Mouse (Mus musculus) brain, embryonic 18.5 days (tissue): ENCODE data around the gene Tgif1.

Experiments
- DNase-seq: peaks from one replicate; pipeline ENCODE4 v3.0.0-alpha.2; 2012; ENCODE audit warnings: low read depth, low spot score

Gene Tgif1

DNA sequence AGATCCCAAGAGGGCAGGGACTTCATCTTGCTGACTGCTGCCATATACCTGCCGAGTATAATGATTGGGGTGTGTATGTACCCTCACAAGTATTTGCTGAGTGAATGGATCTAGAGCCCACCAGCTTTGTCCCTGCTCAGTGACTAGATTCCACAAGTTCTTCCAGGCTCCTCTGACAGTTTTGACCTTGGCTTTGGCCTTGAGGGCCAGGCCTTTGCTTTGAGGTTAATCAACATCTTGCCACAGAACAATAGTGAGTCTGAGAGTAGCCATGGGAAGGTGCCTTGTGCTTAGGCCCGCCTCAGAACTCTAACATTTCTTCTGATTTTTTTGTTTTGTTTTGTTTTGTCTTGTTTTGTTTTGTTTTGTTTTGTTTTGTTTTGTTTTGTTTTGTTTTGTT, 46.7 kb downstream of the Tgif1 start:
- no peak for DNase-seq

DNA sequence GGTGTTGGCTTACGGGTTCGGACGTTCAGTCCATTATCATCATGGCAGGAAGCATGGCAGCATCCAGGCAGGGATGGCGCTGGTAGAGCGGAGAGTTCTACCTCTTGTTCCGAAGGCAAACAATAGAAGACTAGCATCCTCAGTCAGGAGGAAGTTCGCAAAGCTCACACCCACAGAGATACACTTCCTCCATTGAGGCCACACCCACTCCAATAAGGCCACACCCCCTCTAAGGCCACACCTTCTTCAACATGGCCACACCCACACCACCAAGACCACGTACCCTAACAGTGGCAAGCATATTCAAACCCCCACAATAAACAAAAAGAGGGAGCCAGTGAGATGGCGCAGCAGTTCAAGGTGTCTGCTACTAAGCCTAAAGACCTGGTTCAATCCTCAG, 47.5 kb downstream of the Tgif1 start:
- no peak for DNase-seq

DNA sequence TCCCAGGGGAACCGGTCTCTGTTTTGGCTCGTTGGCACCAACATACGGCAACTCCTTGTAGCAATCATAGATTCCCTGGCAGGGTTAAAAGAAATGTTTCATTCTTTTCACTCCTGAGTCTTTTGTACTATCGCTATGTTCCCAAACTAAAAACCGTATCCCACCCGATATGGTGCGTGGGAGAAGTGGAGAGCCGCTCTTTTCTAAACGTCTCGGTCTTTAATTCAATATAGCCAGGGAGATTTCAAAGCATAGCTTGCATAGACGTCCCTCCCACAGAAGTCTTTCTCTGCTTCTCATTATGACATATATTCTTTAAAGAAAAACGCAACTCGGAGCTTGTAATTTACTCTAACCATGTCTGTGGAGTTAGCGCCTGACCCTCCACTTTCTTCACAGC, 51.3 kb downstream of the Tgif1 start:
- no peak for DNase-seq

DNA sequence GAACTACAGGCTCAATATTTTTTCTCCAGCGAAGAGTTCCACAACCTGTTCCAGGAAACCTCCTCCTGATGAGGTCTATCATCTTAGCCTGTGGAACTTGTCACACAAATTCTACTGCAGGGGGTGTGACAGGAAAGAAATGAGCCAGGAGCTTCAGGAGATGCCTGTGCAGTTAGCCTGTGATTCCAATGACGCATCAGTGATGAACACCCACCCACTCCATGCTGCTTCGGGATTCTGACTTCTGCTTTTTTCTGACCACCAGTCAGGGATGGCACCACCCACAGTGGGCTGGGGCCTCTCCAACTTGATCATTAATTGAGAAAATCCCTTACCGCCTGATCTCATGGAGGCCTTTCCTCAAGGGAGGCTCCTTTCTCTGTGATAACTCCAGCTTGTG, 54.1 kb downstream of the Tgif1 start:
- no peak for DNase-seq

DNA sequence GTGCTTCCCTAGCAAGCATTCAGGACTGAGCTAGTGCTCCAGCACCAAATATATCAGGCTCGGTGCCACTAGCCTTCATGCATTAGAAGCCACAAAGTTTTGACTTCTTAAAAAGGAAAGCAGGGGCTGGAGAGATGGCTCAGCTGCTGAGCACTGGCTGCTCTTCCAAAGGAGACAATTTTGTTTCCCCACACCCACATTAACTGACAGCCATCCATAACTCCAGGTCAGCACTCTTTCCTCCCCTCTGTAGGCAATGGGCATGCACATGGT, 55.6 kb downstream of the Tgif1 start:
- DNase-seq = no peak

DNA sequence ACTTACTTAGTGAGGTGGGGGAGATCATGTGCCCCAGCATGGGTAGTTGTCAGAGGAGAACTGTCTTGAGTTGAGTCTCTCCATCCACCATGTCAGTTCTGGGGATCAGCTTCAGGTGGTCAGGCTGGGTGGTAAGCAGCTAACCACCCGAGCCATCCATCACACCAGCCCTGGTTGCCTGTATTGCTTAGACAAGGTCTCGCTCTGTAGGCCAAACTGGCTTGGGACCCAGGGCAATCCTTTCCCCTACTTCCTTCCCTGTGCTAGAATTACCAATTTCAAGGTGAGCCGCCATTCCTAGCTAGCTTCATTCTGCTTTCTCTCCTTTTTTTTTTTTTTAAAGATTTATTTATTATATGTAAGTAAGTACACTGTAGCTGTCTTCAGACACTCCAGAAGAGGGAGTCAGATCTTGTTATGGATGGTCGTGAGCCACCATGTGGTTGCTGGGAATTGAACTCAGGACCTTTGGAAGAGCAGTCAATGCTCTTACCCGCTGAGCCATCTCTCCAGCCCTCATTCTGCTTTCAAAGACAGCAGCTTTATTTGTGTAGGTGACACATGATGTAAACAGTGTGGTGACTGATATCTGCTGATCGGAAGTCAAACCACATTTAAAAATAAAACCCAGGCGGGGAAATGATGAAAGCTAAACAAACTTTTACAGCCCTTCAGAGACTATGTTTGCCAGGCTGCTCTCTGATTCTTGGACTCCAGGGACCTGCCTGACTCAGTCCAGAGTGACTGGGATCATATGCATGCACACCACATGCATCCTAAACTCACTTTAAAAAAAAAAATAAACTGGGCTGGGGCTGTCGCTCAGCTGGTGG, 56.2 kb downstream of the Tgif1 start:
- DNase-seq = no peak

DNA sequence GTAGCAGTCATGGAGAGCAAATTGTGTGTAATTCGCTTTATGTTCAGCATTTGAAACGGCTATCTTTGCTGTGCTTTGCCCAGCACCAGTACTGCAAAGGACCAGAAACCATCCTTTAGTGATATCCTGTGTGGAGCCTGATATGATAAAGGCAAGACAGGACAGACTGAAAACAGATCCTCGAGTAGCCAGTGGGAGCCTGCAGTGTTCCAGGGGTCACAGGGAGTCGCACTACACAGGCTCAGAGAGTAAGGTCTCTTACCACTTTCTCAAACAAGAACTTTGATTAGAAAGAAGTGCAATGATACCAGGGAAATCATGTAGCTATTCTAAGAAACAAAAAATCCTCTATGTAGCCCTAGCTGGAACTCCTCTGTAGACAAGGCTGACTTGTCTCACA, 58.1 kb downstream of the Tgif1 start:
- DNase-seq = no peak

DNA sequence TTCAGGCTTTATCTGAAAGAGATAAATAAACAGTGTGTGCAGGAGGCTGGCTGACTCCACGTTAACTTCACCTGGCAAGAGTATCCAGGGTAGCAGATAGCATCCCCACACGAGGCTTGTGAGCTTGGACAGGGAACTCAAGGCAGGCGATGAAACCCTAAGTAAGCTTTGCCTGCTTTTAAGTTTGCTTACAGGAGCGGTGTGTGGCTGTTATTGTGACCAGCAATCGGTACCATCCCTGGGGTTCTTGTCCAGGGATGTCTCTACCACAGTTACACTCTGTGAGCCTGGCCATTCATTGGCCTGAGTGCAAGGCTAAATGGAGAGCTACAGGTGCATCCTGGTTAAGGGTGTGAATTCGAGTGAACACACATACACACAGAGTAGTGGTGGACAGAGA, 58.6 kb downstream of the Tgif1 start:
- no peak for DNase-seq

DNA sequence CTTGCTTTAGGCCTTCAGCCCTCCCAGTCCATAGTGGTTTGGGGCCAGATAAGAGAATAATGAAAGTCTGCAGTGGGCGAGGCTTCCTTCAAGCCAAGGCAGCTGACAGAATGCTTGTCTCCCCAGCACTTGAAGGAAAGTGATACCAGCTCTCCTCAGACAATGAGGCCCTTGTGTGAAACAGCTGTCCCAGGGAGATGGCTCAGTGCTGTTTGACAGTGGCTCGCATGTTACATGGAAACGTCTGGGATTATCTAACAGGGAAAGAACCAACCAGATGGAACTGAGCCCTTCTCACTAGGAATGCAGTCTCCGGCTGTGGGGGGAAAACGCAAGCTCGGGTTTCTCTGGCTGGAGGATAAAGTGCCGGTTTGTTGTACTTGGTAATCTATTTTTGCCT, 59.1 kb downstream of the Tgif1 start:
- no peak for DNase-seq
